Mouse (Mus musculus) CH12.LX (cell line): ENCODE data around the gene Osbp.

Source experiments
- CHD1 ChIP-seq: IDR thresholded peaks from 2 replicates; pipeline ENCODE4 v1.6.1; 2012; ENCODE audit warnings: low read depth, low read length, improper control_type of control experiment, inconsistent platforms
- CTCF ChIP-seq, 2 experiments: IDR thresholded peaks in 1 of 2; conservative IDR thresholded peaks in 1 of 2; 2 replicates each; pipeline ENCODE4 v1.5.1; 2011 to 2012; ENCODE audit warnings: low read depth in 2 of 2, low read length in 2 of 2, improper control_type of control experiment in 1 of 2, inconsistent platforms in 1 of 2, mild to moderate bottlenecking in 1 of 2, moderate library complexity in 1 of 2
- ELF1 ChIP-seq: IDR thresholded peaks from 2 replicates; pipeline ENCODE4 v1.6.1; 2014; ENCODE audit warnings: low read depth, mild to moderate bottlenecking, inconsistent platforms, low read length, improper control_type of control experiment
- EP300 ChIP-seq: IDR thresholded peaks from 2 replicates; pipeline ENCODE4 v1.6.1; 2011; ENCODE audit warnings: low read length, improper control_type of control experiment
- JUND ChIP-seq: conservative IDR thresholded peaks from 2 replicates; pipeline ENCODE4 v1.6.1; 2011; ENCODE audit warnings: low read depth, low read length, improper control_type of control experiment
- MAFK ChIP-seq: IDR thresholded peaks from 2 replicates; pipeline ENCODE4 v1.6.1; 2011; ENCODE audit warnings: low read length, improper control_type of control experiment; ENCODE audit not compliant: insufficient replicate concordance
- POLR2A ChIP-seq: IDR thresholded peaks from 2 replicates; pipeline ENCODE4 v1.6.1; 2011; ENCODE audit warnings: low read depth, mild to moderate bottlenecking, improper control_type of control experiment, low read length
- SIN3A ChIP-seq: IDR thresholded peaks from 2 replicates; pipeline ENCODE4 v1.6.1; 2012; ENCODE audit warnings: low read length, improper control_type of control experiment, inconsistent platforms
- TBP ChIP-seq: conservative IDR thresholded peaks from 2 replicates; pipeline ENCODE4 v1.6.1; 2011; ENCODE audit warnings: low read depth, low read length, improper control_type of control experiment
- UBTF ChIP-seq: IDR thresholded peaks from 2 replicates; pipeline ENCODE4 v1.6.1; 2012; ENCODE audit warnings: low read depth, mild to moderate bottlenecking, inconsistent platforms, low read length, improper control_type of control experiment, moderate library complexity

DNA sequence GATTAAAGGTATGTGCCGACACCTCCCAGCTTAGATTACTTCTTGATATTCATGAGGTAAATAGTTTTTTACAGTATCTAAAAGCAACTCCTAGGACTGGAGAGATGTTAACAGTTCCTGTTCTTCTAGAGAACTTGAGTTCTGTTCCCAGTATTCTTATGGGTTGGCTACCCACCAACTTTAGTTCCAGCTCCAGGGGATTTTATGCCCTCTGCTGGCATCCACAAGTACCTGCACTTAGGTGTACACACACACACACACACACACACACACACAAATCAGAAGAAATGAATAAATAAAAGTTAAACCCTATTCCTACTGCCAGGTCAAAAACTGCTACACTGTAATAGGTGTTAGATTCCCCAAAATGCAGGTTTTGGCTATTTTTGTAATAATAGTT, 1.5 kb upstream of the Osbp start:
- TF ChIP-seq POLR2A (no peak), SIN3A (no peak), CTCF (conservative IDR thresholded peaks at IDR 0.05 in 1 of 2, IDR thresholded peaks at IDR 0.05 in 1 of 2; ENCODE audit: low read depth in 2 of 2, low read length in 2 of 2) (peak in 1 of 2 experiments; percentile 42; a peak in 2 of 4 replicates), EP300 (no peak), MAFK (no peak), JUND (no peak), UBTF (no peak), ELF1 (no peak), TBP (no peak), CHD1 (no peak)
